Mouse (Mus musculus) forebrain, embryonic 12.5 days (tissue): ENCODE data around the gene Epha1. TPM values are rescaled to one million over a fixed set of nuclear protein-coding genes. Genes with fewer than 3 reads are reported as not detected.

Experiments used
- ATAC-seq: fragments of 200-750 bp; cut with Nextera tagmentation; 2 replicates; pipeline ENCODE4 v1.8.0; 2017; ENCODE audit warnings: moderate TSS enrichment; ENCODE audit not compliant: low FRiP score
- H3K27ac ChIP-seq: fragments of 300-500 bp; sonication (generic); 2 replicates; pipeline ENCODE4 v1.5.1; 2016; ENCODE audit warnings: mild to moderate bottlenecking
- H3K27me3 ChIP-seq: fragments of 300-500 bp; sonication (generic); 2 replicates; pipeline ENCODE4 v1.6.1; 2016; ENCODE audit warnings: mild to moderate bottlenecking
- H3K36me3 ChIP-seq: fragments of 300-500 bp; sonication (generic); replicated peaks from 2 replicates; pipeline ENCODE4 v1.6.1; 2016; ENCODE audit warnings: mild to moderate bottlenecking
- H3K4me1 ChIP-seq: fragments of 300-500 bp; sonication (generic); 2 replicates; pipeline ENCODE4 v1.6.1; 2016
- H3K4me2 ChIP-seq: fragments of 300-500 bp; sonication (generic); 2 replicates; pipeline ENCODE4 v1.6.1; 2016; ENCODE audit warnings: mild to moderate bottlenecking, moderate library complexity
- H3K4me3 ChIP-seq: fragments of 300-500 bp; sonication (generic); replicated peaks from 2 replicates; pipeline ENCODE4 v1.5.1; 2016; ENCODE audit warnings: mild to moderate bottlenecking
- H3K9ac ChIP-seq: fragments of 300-500 bp; sonication (generic); 2 replicates; pipeline ENCODE4 v1.6.1; 2016; ENCODE audit warnings: mild to moderate bottlenecking
- H3K9me3 ChIP-seq: fragments of 300-500 bp; sonication (generic); 2 replicates; pipeline ENCODE4 v1.6.1; 2016
- WGBS: fragments of 180-500 bp; shearing (Covaris S2); methylation state at CpG from one replicate; pipeline ENCODE4 v1.1.7; 2016; 5-methylcytosine and 5-hydroxymethylcytosine counted together
- polyA plus RNA-seq: library from polyadenylated mRNA; unstranded; fragments of >200 nt; fragmentation: Nextera tagmentation; extraction: Ambion mirVana; gene quantifications from 2 replicates; pipeline ENCODE4 v1.2.1, GENCODE M21; 2016

Gene Epha1
- polyA plus RNA-seq, 1 experiment from 2014 or later, result 1.4 TPM

- H3K27me3 ChIP-seq, result no peaks in the 10 kb centered on the region
- H3K4me3 ChIP-seq, result peak within 1 kb of the TSS; percentile 81
- H3K4me1 ChIP-seq, result peaks cover 38% of the 10 kb centered on the region
- no peaks in the 10 kb centered on the region for H3K9me3 ChIP-seq
- 1% methylated on average over 25 of the region's 36 CpGs for WGBS
- H3K9ac ChIP-seq, result peak within 1 kb of the TSS; percentile 81
- peaks cover 16% of the 10 kb centered on the region for H3K36me3 ChIP-seq
- peak within 1 kb of the TSS; percentile 86 for H3K4me2 ChIP-seq
- peak within 1 kb of the TSS; percentile 93 for H3K27ac ChIP-seq
- ATAC-seq, result peak; percentile 91
These were observed 23.5 kb downstream of the Epha1 start, which contains the start of gene Zyx for GRCm38 (mm10) chr6:42349426-42350020. Zyx (plus strand) TSS chr6:42349630.

DNA sequence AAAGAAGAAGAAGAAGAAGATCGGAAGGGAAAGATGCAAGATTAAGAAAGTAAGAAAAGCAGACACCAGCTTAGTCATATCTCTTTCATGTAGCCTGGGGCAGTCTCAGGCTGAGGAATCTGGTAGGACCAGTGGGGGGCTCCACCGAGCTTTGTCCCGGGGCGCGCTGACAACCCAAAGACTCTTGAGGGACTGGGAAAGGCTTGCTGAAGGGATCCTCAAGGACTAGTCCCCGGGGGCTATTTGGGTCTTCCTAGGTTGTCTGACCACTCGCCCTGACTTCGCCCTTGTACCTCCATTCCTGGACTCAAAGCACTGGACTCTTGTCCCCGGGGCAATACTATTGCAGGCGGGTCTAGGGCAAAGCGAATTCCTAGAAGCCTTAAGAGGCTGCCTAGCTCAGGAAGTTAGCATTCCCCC is 24.1 kb downstream of the Epha1 start:
- WGBS, result 2% methylated on average over 11 of the region's 11 CpGs
- peak overlapping the region; percentile 86 for H3K4me2 ChIP-seq
- peak overlapping the region; percentile 81 for H3K9ac ChIP-seq
- peaks cover 16% of the 10 kb centered on the region for H3K36me3 ChIP-seq
- H3K9me3 ChIP-seq, result no peaks in the 10 kb centered on the region
- peak overlapping the region; percentile 81 for H3K4me3 ChIP-seq
- H3K4me1 ChIP-seq, result peaks cover 33% of the 10 kb centered on the region
- no peaks in the 10 kb centered on the region for H3K27me3 ChIP-seq
- peak overlapping the region; percentile 93 for H3K27ac ChIP-seq
- ATAC-seq, result peak; percentile 57

DNA sequence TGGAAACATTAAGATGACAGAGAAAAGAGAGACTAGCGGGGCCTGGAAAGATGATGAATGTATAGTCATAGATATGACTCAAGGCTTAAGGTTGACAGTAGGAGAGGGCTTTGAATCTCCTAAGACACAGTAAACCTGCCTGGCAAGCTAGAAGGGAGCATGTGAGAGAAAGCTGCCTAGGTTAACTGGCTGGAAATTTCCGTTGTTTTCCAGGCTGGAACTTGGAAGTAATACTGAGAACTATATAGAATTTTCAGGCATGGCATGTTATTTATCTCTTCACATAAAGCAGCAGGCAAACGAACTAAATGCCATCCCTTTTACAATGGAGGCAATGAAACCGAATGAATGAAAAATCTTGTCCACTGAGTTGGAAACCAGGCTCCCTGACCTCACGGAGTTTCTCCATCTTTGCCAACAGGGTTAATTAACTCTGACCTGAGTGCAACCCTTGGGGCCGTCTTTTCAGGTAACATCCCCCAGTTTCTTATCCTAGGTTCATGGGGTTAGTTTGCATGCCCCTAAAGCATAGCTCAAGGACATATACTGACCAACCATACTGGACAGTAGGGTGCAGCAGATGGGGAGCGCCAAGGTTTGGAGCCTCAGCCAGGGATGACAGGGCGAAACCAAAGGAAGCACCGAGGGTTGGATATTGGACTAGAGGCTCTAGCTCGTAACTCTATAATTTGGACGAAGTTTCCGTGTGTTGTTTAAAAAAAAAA is 24.6 kb downstream of the Epha1 start:
- Histone ChIP-seq H3K27ac (no peak overlapping the region), H3K4me2 (peak overlapping the region; percentile 86), H3K9me3 (no peaks in the 10 kb centered on the region), H3K27me3 (no peaks in the 10 kb centered on the region), H3K4me1 (peaks cover 28% of the 10 kb centered on the region), H3K4me3 (peak overlapping the region; percentile 81), H3K36me3 (peaks cover 16% of the 10 kb centered on the region), H3K9ac (no peak overlapping the region)
- ATAC-seq, result no peak
- 32% methylated on average over 12 of the region's 12 CpGs for WGBS

DNA sequence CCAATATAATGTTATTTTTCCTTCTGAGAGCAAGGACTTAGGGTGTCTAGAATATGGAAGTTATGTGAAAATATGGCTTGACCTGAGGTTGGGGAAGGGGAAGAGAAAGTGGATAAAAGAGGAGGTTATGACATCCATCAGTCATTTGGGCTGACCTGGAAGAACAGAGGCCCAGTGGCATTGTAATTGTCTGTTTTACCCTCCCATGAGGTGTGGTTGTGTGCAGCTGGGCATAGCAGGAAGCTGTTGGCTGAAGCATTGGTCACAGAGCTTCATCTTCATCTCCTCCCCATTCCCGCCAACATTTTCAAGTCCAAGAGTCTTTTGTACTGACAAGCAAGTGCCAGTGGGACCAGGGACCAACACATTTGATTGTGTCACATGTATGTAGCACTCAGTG is 28.8 kb downstream of the Epha1 start:
- no peak for ATAC-seq
- Histone ChIP-seq H3K36me3 (no peaks in the 10 kb centered on the region), H3K9ac (no peak overlapping the region), H3K27me3 (no peaks in the 10 kb centered on the region), H3K4me3 (no peak overlapping the region), H3K27ac (no peak overlapping the region), H3K9me3 (no peaks in the 10 kb centered on the region), H3K4me1 (peaks cover 3% of the 10 kb centered on the region; the same call in 1 of the 2 replicates), H3K4me2 (no peak overlapping the region)
- 87% methylated on average over 1 of the region's 1 CpGs for whole genome bisulfite sequencing

GRCm38 (mm10) chr6:42343361-42344120 is 29.5 kb downstream of the Epha1 start:
- Histone ChIP-seq H3K4me2 (no peak overlapping the region), H3K27me3 (no peaks in the 10 kb centered on the region), H3K36me3 (no peaks in the 10 kb centered on the region), H3K4me3 (no peak overlapping the region), H3K4me1 (no peaks in the 10 kb centered on the region), H3K27ac (no peak overlapping the region), H3K9me3 (no peaks in the 10 kb centered on the region), H3K9ac (no peak overlapping the region)
- 88% methylated on average over 9 of the region's 9 CpGs for WGBS
- no peak for ATAC-seq

- Histone ChIP-seq H3K4me3 (no peak overlapping the region), H3K9me3 (no peaks in the 10 kb centered on the region), H3K27ac (no peak overlapping the region), H3K4me2 (no peak overlapping the region), H3K27me3 (no peaks in the 10 kb centered on the region), H3K9ac (no peak overlapping the region), H3K36me3 (no peaks in the 10 kb centered on the region), H3K4me1 (no peaks in the 10 kb centered on the region)
- WGBS, result 83% methylated on average over 1 of the region's 1 CpGs
- no peak for ATAC-seq
These were observed 30.9 kb downstream of the Epha1 start for GRCm38 (mm10) chr6:42342171-42342570.

GRCm38 (mm10) chr6:42339981-42340380 is 33.1 kb downstream of the Epha1 start:
- Histone ChIP-seq H3K4me2 (no peak overlapping the region), H3K9me3 (no peaks in the 10 kb centered on the region), H3K27ac (no peak overlapping the region), H3K9ac (no peak overlapping the region), H3K27me3 (no peaks in the 10 kb centered on the region), H3K36me3 (no peaks in the 10 kb centered on the region), H3K4me3 (no peak overlapping the region), H3K4me1 (no peaks in the 10 kb centered on the region)
- ATAC-seq, result no peak
- 87% methylated on average over 5 of the region's 5 CpGs for WGBS

- WGBS, result 77% methylated on average over 2 of the region's 2 CpGs
- Histone ChIP-seq H3K4me2 (no peak overlapping the region), H3K27me3 (no peaks in the 10 kb centered on the region), H3K9me3 (no peaks in the 10 kb centered on the region), H3K4me3 (no peak overlapping the region), H3K4me1 (no peaks in the 10 kb centered on the region), H3K9ac (no peak overlapping the region), H3K27ac (no peak overlapping the region), H3K36me3 (no peaks in the 10 kb centered on the region)
- no peak for ATAC-seq
These were observed 33.9 kb downstream of the Epha1 start for GRCm38 (mm10) chr6:42339189-42339588.

DNA sequence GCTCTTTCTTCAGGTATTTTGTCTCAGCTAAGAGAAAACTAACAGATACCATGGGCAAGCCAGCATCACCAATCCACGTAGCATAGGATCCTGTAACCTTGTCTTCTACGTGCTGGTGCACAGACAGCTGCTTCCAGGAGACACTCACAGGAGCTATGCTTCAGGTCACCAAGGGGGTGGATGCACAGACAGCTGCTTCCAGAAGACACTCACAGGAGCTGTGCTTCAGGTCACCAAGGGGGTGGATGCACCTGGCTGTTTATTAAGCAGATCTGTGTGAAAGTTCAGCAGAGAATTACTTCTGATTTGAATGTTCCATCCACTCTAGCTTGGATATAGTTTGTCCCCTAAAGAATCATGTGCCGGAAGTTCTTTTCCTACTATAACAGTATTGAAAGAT is 42.1 kb downstream of the Epha1 start:
- no peaks in the 10 kb centered on the region for H3K36me3 ChIP-seq
- no peaks in the 10 kb centered on the region for H3K4me1 ChIP-seq
- no peak overlapping the region for H3K4me2 ChIP-seq
- no peak overlapping the region for H3K27ac ChIP-seq
- no peak overlapping the region for H3K4me3 ChIP-seq
- no peaks in the 10 kb centered on the region for H3K9me3 ChIP-seq
- H3K9ac ChIP-seq, result no peak overlapping the region
- 92% methylated on average over 3 of the region's 3 CpGs for WGBS
- no peaks in the 10 kb centered on the region for H3K27me3 ChIP-seq
- no peak for ATAC-seq

GRCm38 (mm10) chr6:42330216-42330615 is 42.9 kb downstream of the Epha1 start:
- H3K4me2 ChIP-seq, result no peak overlapping the region
- H3K4me3 ChIP-seq, result no peak overlapping the region
- H3K27ac ChIP-seq, result no peak overlapping the region
- no peaks in the 10 kb centered on the region for H3K27me3 ChIP-seq
- no peak overlapping the region for H3K9ac ChIP-seq
- ATAC-seq, result no peak
- 0 out of 2 replicates have a peak, but pooled peaks cover 5% of the 10 kb centered on the region for H3K4me1 ChIP-seq
- WGBS, result 77% methylated on average over 3 of the region's 3 CpGs
- H3K9me3 ChIP-seq, result no peaks in the 10 kb centered on the region
- H3K36me3 ChIP-seq, result no peaks in the 10 kb centered on the region

- no peak overlapping the region for H3K9ac ChIP-seq
- no peaks in the 10 kb centered on the region for H3K9me3 ChIP-seq
- H3K36me3 ChIP-seq, result no peaks in the 10 kb centered on the region
- no peak overlapping the region for H3K4me2 ChIP-seq
- no peak overlapping the region for H3K4me3 ChIP-seq
- WGBS, result 81% methylated on average over 3 of the region's 3 CpGs
- ATAC-seq, result no peak
- no peak overlapping the region for H3K27ac ChIP-seq
- 0 out of 2 replicates have a peak, but pooled peaks cover 5% of the 10 kb centered on the region for H3K4me1 ChIP-seq
- no peaks in the 10 kb centered on the region for H3K27me3 ChIP-seq
These were observed 44.3 kb downstream of the Epha1 start for GRCm38 (mm10) chr6:42328757-42329156.

- H3K36me3 ChIP-seq, result no peaks in the 10 kb centered on the region
- ATAC-seq, result no peak
- H3K9ac ChIP-seq, result no peak overlapping the region
- peaks cover 22% of the 10 kb centered on the region; the same call in 1 of the 2 replicates for H3K4me1 ChIP-seq
- H3K9me3 ChIP-seq, result no peaks in the 10 kb centered on the region
- WGBS, result 90% methylated on average over 3 of the region's 3 CpGs
- H3K27ac ChIP-seq, result no peak overlapping the region
- H3K27me3 ChIP-seq, result no peaks in the 10 kb centered on the region
- no peak overlapping the region for H3K4me2 ChIP-seq
- H3K4me3 ChIP-seq, result no peak overlapping the region
These were observed 46.6 kb downstream of the Epha1 start for GRCm38 (mm10) chr6:42326509-42326908.
